Mouse (Mus musculus) macrophage (primary cell): Measurements from ENCODE around the gene Tent4a. TPM values are rescaled to one million over a fixed set of nuclear protein-coding genes. Genes with fewer than 3 reads are reported as not detected.

Experiments
- H3K27ac ChIP-seq: fragments of 350-480 bp; formaldehyde crosslinking; 2 replicates; pipeline ENCODE4 v1.9.0; 2021
- H3K36me3 ChIP-seq: fragments of 350-480 bp; formaldehyde crosslinking; 2 replicates; pipeline ENCODE4 v1.9.0; 2021; ENCODE audit errors: inconsistent target
- H3K4me3 ChIP-seq: fragments of 350-480 bp; formaldehyde crosslinking; 2 replicates; pipeline ENCODE4 v1.9.0; 2021; ENCODE audit errors: inconsistent target
- H3K79me2 ChIP-seq: fragments of 350-480 bp; formaldehyde crosslinking; 2 replicates; pipeline ENCODE4 v1.9.0; 2021; ENCODE audit errors: inconsistent target
- WGBS: methylation state at CpG from one replicate; pipeline ENCODE4 v1.1.7; 2026; ENCODE audit warnings: inconsistent platforms; ENCODE audit not compliant: missing documents; 5-methylcytosine and 5-hydroxymethylcytosine counted together
- polyA plus RNA-seq: library from polyadenylated mRNA; stranded (reverse); fragments of 250-400 nt; gene quantifications from 3 replicates; pipeline ENCODE4 v1.2.4, GENCODE M21; 2018; ENCODE audit warnings: inconsistent platforms

The Tent4a gene
- polyA plus RNA-seq, 1 experiment from 2014 or later, result 9.7 TPM

DNA sequence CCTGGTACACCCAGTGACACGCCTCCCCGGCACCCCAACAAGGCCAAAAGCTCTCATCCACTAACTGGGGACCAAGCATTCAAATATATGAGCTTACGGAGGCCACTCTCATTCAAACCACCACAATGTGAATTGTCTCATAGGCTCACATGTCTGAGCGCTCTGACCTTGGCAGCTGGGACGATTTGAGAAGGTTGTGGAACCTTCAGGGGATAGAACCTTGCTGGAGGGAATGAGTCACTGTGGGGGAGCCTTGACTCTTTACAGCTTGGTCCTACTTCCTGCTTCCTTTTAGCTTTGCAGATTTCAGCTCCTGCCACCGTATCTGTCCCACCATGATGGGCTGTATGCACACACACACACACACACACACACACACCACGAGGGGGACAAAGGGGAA, 48.6 kb downstream of the Tent4a start:
- H3K36me3 ChIP-seq, result no peaks in the 10 kb centered on the region
- WGBS, result 50% methylated on average over 7 of the region's 7 CpGs
- H3K27ac ChIP-seq, result no peak overlapping the region
- H3K4me3 ChIP-seq, result no peak overlapping the region
- H3K79me2 ChIP-seq, result no peaks in the 10 kb centered on the region

- Histone ChIP-seq H3K27ac (no peak overlapping the region), H3K36me3 (no peaks in the 10 kb centered on the region), H3K4me3 (no peak overlapping the region), H3K79me2 (no peaks in the 10 kb centered on the region)
- WGBS, result 12% methylated on average over 6 of the region's 6 CpGs
Measured at GRCm38 (mm10) chr13:69485326-69485725, 49.1 kb downstream of the Tent4a start.

GRCm38 (mm10) chr13:69482751-69483150, 51.7 kb downstream of the Tent4a start:
- H3K79me2 ChIP-seq, result no peaks in the 10 kb centered on the region

GRCm38 (mm10) chr13:69481634-69482505, 52.5 kb downstream of the Tent4a start:
- Histone ChIP-seq H3K4me3 (no peak overlapping the region), H3K36me3 (no peaks in the 10 kb centered on the region), H3K27ac (no peak overlapping the region), H3K79me2 (no peaks in the 10 kb centered on the region)
- 3% methylated on average over 30 of the region's 30 CpGs for whole genome bisulfite sequencing

More at GRCm38 (mm10) chr13:69482751-69483150, 51.7 kb downstream of the Tent4a start:
- H3K4me3 ChIP-seq, result no peak overlapping the region
- H3K36me3 ChIP-seq, result no peaks in the 10 kb centered on the region
- H3K27ac ChIP-seq, result no peak overlapping the region
- WGBS, result 58% methylated on average over 8 of the region's 8 CpGs

DNA sequence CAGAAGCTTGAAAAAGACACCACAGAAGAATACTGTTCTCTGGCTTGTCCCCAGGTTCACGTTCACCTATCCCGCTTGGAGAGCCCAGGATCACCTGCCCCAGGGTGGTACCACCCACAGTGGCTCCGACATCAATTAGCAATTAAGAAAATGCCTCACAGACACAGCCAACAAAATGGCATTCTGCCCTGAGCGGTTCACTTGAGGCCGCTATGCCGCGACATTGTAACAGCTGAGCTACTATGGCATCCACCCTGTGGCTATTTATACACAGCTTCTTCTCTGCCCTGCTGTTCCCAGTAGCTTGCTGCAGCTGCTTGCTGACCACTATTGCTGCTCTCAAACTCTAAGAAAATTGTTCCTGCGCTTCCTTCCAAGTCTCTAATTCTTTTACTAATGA, 53.4 kb downstream of the Tent4a start:
- Histone ChIP-seq H3K4me3 (no peak overlapping the region), H3K36me3 (no peaks in the 10 kb centered on the region), H3K27ac (no peak overlapping the region), H3K79me2 (no peaks in the 10 kb centered on the region)
- 21% methylated on average over 8 of the region's 8 CpGs for WGBS

DNA sequence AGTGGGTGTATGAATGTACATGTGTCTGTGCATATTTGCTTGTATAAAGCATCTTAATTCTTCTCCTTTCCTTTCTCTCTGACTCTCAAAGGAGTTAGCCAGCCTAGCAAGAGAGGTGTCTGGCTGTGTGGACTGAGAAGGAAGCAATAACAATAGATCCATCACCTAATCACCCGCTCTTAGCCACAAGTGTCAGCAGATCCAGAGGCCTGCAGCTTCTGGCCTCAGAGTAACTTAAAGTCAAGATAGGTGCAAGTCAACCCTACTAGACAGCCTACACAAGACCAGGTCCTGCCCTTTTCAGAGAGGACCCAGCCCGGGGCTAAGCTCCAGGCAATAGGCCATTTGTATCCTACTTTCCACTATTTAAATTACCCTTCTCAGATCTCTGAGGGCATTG, 54.5 kb downstream of the Tent4a start:
- WGBS, result 82% methylated on average over 2 of the region's 2 CpGs
- Histone ChIP-seq H3K36me3 (no peaks in the 10 kb centered on the region), H3K4me3 (no peak overlapping the region), H3K27ac (no peak overlapping the region), H3K79me2 (no peaks in the 10 kb centered on the region)

DNA sequence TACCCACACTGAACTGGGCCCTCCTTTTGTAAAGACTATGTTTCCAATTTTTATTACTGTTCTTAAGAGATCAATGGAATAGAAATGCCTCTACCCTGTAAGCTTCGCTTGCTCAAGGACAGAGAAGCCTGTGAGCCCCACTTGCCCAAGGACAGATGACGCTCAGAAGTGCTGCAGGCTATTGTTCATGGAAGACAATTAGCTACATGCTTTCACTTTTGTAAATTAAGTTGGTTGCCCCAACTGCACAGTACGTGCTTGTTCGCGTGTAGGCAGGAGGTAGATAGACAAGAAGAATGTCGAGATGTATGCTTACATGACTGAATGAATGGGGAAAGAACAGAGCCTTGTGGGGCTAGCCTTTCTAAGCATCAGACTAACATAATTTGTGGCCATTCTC, 55.7 kb downstream of the Tent4a start:
- no peak overlapping the region for H3K27ac ChIP-seq
- WGBS, result 94% methylated on average over 6 of the region's 6 CpGs
- H3K79me2 ChIP-seq, result no peaks in the 10 kb centered on the region
- no peaks in the 10 kb centered on the region for H3K36me3 ChIP-seq
- H3K4me3 ChIP-seq, result no peak overlapping the region

DNA sequence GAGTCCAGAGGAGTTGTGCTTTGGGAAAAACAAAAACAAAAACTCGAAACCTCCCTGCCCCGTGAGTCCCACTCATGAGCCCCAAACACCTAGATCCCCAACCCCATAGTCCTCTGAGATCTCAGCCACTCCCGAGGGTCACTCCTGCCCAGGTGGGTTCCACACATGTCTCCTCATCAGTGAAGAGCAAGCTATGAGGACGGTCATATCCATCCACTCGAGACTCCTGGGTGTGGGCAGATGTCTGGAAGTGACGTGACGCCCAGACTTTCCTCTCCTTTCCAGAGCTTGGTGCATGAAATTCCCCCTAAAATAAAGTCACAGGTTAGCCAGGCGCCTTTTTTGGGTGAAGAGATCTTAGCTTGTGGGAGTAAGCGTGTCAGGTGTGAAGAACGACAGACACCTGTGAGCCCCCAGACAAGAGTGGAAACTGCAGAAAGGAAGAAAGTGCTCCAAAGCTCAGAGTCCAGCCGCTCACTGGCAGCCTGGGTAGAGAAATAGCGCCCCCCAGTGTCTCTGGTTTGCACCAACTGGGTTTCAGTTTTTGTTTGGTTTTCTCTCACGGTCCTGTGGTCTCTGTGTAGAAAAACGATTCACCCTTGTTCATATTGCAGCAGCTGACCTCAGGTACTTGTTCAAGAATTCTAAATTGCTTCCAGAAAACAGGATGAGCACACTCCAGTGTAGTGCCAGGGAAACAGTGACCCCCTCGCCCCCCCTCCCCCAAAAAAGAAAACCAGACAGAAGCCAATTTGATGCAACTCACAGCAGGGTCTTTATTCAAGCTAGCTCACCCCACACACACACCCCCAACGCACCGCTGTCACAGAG, 73.6 kb downstream of the Tent4a start:
- Histone ChIP-seq H3K4me3 (no peak overlapping the region), H3K36me3 (no peaks in the 10 kb centered on the region), H3K79me2 (no peaks in the 10 kb centered on the region), H3K27ac (no peak overlapping the region)
- WGBS, result 48% methylated on average over 17 of the region's 17 CpGs

GRCm38 (mm10) chr13:69459657-69460458, 74.6 kb downstream of the Tent4a start:
- 34% methylated on average over 8 of the region's 8 CpGs for WGBS
- no peak overlapping the region for H3K27ac ChIP-seq
- no peaks in the 10 kb centered on the region for H3K36me3 ChIP-seq
- no peak overlapping the region for H3K4me3 ChIP-seq
- no peaks in the 10 kb centered on the region for H3K79me2 ChIP-seq

GRCm38 (mm10) chr13:69458891-69459290, 75.5 kb downstream of the Tent4a start:
- Histone ChIP-seq H3K79me2 (no peaks in the 10 kb centered on the region), H3K4me3 (no peak overlapping the region), H3K36me3 (no peaks in the 10 kb centered on the region), H3K27ac (no peak overlapping the region)
- WGBS, result 70% methylated on average over 2 of the region's 2 CpGs

DNA sequence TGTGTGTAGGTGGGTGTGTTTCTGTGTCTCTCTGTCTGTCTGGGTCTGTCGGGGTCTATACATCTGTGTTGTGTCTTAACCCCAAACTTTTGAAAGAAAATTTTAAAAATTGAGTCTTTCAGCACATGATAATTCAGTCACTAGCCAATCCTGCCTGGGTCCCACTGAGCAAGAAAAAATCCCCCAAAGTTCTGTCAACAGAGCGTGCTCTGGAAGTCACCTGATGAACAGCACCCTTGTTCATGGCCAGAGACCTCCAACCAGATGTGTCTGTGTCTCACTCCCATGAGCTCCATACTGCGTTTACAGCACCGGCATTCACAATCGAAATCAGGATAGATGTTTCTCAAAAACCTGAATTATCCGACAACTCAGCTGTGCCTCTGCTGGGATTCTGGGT, 76.0 kb downstream of the Tent4a start:
- no peak overlapping the region for H3K4me3 ChIP-seq
- WGBS, result 90% methylated on average over 6 of the region's 6 CpGs
- no peak overlapping the region for H3K27ac ChIP-seq
- H3K36me3 ChIP-seq, result no peaks in the 10 kb centered on the region
- H3K79me2 ChIP-seq, result no peaks in the 10 kb centered on the region

DNA sequence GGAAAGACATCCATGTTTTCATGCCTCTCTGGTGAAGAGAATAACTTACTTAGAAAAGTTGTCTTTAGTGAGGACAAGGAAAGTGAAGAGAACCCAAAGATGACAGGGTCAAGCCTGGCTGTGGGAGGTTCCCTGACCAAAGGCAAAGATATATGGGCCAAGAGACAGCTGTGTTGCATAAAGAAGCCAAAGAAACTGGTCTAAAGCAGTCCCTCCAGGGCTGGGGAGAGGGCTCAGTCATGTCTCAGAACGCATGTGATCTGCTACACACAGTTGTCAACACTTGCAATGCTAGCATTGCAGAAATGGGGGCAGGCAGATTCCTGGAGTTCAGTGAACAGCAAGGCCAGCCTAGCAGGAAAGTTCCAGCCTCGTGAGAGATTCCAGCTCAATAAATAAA, 77.3 kb downstream of the Tent4a start:
- H3K4me3 ChIP-seq, result no peak overlapping the region
- no peak overlapping the region for H3K27ac ChIP-seq
- 78% methylated on average over 2 of the region's 2 CpGs for WGBS
- H3K79me2 ChIP-seq, result no peaks in the 10 kb centered on the region
- H3K36me3 ChIP-seq, result no peaks in the 10 kb centered on the region

DNA sequence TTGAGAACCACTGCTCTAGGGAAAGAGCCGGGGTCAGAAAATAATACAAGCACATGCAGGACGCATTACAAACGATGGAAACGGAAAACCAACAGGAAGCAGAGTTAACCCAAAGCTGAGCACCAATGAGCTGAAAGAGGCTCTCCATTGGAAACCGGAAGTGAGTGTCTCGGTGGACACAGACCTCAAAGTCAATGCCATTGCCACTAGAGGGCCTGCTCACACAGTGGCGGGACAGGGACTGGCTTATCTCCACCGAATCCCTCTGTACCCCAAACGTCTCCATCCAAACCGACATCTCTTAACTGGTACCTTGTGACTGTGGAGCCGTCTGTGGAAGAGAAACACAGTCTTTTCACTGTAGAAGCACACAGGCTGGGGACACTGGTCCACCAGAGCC, 77.8 kb downstream of the Tent4a start:
- no peaks in the 10 kb centered on the region for H3K36me3 ChIP-seq
- H3K79me2 ChIP-seq, result no peaks in the 10 kb centered on the region
- no peak overlapping the region for H3K4me3 ChIP-seq
- 59% methylated on average over 11 of the region's 11 CpGs for WGBS
- H3K27ac ChIP-seq, result no peak overlapping the region

GRCm38 (mm10) chr13:69455476-69456175, 78.8 kb downstream of the Tent4a start:
- WGBS, result 78% methylated on average over 14 of the region's 14 CpGs
- H3K79me2 ChIP-seq, result no peaks in the 10 kb centered on the region

More at GRCm38 (mm10) chr13:69455476-69456175, 78.8 kb downstream of the Tent4a start:
- H3K4me3 ChIP-seq, result no peak overlapping the region
- no peaks in the 10 kb centered on the region for H3K36me3 ChIP-seq
- H3K27ac ChIP-seq, result no peak overlapping the region
